Mouse (Mus musculus) kidney, postnatal 25 days (tissue): Measurements from ENCODE around the gene Rnf207.

Experiments
- DNase-seq, 2 experiments: peaks; one replicate each; pipeline ENCODE4 v3.0.0; 2021; ENCODE audit warnings: mixed read lengths in 2 of 2

The Rnf207 gene

DNA sequence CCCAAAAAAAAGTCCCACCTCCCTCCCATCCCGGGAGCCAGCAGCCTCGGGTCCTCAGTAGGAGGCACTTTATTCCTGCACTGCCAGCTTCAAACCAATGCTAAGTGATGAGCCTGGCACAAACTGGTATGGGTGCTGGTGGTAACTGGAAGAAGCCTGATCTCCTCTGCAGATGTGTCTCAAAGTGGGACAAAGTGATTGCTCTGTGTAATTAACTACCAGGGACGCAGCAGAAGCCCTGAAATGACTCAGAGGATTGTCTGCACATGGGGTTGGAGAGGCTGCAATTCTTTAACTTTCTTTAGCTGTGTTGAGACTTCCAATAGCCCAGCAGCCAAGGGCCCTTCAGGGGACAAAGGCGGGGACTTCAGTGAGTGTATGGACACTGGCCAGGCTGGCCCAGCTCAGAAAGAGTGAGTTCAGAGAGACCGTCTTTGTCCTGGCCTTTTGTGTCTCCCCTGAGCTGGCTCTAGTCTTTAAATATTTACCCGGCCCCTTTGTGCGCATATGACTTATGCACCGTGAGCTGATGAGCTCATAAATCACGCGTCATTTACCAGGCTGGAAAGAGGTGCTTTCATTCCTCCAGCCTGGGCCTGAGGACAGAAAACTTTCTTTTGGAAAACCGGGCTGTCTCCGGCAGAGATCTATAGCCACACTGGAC, 26.6 kb downstream of the Rnf207 start:
- no peak for DNase-seq

DNA sequence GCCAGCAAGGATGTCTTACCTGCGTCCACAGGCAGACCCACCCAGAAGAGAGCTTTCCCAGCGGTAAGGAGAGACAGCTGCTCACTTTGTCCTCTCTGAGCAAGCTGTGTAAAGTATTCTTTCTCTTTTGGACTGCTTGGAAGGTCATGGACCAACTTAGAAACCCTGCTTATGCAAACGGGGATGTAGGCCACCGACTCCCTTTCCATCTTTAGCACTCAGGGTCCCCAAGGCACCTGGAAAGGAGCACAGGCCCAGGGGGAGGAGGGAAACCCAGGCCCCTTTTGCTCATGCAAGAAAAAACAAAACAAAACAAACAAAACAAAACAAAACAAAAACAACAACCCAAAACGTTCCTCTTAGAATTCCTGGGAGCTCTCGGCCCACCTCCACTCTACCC, 27.2 kb downstream of the Rnf207 start, which contains the start of gene Hes3:
TSS of gene Hes3 (minus strand) at position 101 of the 400 bp plus-strand sequence.
- no peak for DNase-seq

DNA sequence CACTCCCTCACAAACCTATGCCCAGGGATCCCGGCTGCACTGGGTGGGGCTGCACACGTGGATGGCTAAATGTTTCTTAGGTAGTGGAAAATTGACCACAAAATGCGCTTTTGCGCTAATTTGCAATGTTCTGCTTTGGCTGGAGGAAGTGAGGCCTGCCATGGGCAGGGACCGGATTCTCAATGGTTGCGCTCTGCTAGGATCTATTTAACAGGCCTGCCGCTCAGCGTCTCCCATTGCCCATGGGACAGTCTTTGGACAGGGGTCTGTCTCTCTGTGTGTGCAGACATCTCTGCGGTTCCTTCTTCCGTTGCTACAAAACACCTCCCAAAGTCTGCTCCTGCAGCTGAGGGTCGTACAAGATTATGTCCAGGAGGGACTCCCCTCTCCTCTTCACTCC, 27.8 kb downstream of the Rnf207 start:
- DNase-seq, result no peak

DNA sequence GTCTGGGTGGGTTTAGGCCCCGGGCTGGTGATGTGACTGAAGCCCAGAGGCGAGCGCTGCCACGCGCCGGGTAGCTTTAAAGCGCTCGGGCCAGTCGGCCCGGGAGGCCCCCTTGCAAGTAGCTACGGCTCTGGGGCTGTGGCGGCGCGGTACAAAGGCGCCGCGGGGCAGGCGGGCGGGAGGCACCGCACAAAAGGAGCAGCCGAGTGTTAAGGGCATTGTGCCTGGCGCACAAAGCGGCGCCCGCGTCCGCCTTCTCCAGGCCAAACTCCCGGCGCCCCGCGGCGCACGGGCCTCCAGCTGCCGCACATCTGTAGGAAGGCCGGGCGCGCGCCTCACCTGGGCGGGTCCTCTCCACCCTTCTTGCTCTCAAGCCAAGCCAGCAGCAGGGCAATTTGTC, 28.4 kb downstream of the Rnf207 start:
- no peak for DNase-seq

DNA sequence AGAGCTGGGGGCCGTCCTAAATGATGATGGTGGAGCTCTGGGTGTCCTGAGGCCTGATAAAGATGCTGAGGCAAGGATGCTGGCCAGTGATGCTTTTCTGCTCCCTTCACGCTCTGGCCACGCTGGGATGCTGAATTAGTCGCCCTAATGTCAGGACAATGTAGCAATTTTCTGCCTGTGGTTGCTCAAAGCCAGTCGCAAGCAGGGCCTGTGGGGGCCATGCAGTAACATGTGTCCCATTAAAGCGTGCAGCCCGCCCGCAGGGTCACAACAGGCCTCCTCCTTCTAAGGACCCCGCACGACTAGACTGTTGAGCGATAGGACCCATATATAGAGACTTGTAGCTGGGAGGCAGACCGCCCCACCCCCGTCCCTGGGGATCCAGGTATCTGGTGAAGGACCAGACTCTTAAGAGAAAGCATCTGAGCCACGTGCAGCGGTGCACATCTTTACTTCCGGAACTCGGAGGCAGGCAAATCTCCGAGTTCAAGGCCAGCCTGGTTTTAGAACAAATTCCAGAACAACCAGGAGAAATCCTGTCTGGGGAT, 30.3 kb downstream of the Rnf207 start:
- DNase-seq, result no peak

DNA sequence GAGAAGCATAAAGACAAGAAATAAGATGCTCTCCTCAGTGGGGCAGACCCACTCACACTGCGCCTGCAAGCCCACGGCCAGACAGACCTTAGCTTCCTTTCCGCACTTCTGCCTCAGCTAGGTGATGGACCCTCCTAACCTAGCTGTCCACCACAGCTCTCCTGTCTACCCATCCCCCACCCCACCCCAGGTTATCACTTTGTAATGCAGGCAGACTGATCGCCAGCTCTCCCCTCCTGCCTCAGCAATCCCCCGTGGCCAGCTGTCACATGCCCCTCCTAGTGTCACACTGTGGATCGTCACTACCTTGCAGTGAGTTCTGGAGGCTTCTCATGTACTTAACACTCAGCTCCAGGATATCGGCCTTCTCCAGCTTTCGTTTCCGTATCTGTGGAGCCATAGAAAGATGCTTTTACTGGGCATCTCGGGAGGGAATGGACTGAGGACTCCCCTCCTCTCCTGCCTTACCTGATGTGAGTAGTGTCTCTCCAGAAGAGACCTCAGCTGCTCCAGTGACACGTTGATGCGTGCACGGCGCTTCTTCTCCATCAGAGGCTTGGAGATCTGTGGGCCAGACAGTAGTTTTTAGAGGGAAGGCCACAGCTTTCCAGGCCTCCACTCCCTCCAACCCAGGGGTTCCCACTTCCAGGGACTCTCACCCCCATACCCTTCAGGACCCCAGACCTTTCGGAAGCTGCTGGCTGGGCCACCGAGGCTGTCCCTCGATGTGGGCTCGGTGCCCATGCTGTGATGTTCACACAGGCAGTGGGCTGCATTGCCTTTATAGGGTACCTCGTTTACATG, 31.3 kb downstream of the Rnf207 start:
- no peak for DNase-seq

- DNase-seq, result peak; percentile 85 to 88
Observed at GRCm38 (mm10) chr4:152286887-152287286, 31.9 kb downstream of the Rnf207 start.

DNA sequence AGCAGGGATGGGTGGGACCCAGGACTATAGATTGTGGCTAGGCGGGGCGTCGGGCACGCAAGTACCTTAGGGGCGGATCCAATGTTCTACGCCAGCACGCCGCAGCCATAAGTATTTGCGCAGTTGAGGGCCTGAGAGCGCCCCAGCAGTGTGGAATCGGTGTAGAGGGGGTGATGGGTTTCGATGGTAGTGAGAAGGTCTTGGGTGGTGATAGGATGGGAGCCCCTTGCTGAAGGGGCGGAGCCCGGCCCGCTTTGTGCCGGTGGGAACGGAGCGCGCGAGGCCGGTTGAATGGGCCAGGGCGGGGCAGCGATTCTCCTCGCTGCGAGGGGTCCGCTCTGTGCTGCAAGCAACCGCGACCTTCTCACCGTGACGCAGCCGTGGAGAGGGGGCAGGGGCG, 32.6 kb downstream of the Rnf207 start:
- no peak for DNase-seq

DNA sequence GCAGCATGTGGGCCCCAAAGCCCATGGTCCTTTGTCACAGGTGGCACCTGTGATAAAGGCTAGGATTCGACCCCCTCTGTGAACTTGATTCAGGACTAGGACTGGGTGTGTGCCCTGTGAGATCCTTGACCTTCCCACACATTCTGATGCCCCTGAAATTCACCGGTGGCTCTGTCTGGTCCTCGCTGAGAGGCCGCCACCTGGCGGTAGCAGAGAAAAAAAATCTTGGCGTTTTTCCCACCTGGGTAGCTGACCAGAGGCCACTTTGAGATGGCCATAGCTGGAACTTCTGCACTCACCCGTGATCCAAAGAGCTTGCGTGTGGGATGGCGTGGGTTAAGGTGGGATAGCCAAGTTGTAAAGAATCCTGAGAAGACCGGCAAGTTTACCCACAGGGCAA, 33.3 kb downstream of the Rnf207 start:
- peak; percentile 68 to 76 for DNase-seq

- DNase-seq, result peak; percentile 86 to 88
Observed at GRCm38 (mm10) chr4:152283186-152283950, 35.4 kb downstream of the Rnf207 start.

GRCm38 (mm10) chr4:152282721-152283120, 36.1 kb downstream of the Rnf207 start:
- no peak for DNase-seq

- no peak for DNase-seq
Observed at GRCm38 (mm10) chr4:152281601-152282000, 37.2 kb downstream of the Rnf207 start.

DNA sequence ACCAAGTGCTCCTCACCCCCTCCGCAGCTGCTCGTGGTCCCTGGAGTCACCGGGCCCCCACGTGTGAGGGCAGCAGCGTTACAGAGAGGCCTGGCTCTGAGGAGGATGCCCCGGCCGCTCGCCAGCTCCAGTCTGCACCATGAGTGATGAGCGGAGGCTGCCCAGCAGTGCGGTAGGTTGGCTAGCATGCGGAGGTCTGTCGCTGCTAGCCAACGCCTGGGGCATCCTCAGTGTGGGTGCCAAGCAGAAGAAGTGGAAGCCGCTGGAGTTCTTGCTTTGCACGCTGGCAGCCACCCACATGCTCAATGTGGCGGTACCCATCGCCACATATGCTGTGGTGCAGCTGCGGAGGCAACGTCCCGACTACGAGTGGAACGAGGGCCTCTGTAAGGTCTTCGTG, 39.8 kb downstream of the Rnf207 start:
- DNase-seq, result no peak

GRCm38 (mm10) chr4:152277916-152278315, 40.9 kb downstream of the Rnf207 start:
- DNase-seq, result no peak

DNA sequence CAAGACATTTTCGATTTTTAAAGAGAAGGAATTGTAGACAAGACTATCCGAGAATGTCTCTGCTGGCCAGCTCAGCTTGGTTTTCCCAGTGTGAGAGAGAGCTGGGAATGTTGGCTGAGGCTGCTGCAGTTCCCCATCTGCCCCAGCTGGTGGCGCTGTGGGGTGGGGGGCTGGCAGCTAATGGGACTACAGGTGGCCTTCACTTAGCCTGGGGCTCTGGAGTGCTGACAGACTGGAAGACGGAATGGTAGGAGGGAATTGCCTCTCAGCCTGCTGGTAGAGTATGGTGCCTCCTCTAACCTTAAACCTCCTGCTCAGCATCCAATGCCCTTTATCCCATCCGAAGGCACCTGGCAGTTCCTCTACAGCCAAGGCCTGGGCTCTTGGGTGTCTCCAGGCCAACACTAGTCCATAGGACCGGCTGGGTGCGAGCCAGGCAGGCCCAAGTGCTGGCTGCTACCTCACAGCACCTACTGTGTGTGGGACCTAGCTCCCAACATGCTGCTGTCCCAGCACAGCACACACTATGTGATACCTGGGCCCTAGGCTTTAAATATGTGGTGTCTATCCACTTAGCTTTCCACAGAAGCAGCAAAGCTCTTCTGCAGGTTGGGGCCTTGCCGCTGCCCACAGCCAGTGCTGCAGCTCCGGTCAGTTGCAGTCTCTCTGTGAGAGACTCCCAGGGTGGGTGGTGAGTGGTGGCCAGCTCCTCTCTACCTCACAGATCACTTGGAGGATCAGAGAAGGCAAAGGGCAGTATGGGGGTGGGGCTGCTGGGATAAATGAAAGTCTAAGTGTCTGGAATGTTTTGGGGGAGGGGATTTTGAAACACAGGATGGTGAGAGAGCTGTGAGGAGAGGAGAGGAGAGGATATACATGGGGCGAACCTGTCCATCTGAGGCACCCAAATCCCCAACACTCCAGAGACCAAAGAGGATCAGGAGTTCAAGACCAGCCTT, 42.1 kb downstream of the Rnf207 start:
- no peak for DNase-seq

GRCm38 (mm10) chr4:152274681-152275131, 44.1 kb downstream of the Rnf207 start:
- DNase-seq, result no peak

DNA sequence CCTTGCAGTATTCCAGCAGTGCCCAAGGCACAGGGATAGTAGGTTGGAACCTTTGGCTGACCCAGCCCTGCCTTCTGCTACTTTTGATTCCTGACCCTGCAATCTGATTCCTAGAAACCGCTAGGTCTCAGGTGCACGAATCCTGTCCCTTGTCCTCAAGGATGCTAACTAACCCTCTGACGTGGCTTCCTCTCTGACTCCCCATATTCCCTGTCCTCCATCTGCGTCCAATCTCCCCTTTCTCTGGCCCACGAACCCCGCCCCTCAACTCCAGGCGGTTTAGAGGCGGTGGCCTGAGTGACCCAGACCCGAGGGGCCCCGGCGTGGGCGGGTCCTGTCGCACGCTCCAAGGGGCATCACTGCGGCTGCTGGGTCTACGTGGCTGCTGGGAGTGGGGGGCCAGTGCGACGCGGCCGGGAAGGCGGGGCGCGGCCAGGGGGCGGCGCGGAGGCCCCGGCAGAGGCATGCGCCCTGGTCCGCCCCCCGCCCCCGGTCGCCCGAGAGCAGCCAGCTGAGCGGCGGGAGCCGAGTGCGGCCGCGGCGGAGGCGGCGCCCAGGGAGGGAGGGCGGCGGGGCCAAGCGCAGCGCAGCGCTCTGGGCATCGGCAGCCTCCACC, 45.1 kb downstream of the Rnf207 start, which contains the start of gene Gpr153:
TSS of gene Gpr153 (plus strand) at position 612 of the 616 bp plus-strand sequence.
- DNase-seq, result peak; percentile 27 to 56

GRCm38 (mm10) chr4:152273191-152273590, 45.6 kb downstream of the Rnf207 start:
- DNase-seq, result no peak

- DNase-seq, result peak; percentile 56 to 64
Observed at GRCm38 (mm10) chr4:152272449-152273049, 46.2 kb downstream of the Rnf207 start.

DNA sequence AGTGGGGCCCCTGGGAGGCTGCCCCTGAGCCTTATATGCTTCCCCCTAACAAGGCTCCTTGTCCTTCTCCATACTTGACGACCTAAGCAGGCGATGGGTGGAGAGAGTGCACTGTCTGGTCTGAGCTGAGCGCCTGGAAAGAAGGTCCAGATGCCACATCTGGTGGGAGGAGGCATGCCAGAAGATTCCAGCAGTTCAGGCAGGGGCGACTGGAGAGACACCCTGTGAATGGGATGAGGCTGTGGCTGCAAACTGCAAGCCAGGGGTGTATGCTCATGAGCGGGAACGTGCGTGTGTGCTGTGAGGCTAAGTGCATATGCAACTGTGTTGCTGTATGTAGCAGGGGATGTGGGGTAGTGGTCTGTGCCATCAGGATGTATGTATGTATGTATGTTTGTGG, 46.8 kb downstream of the Rnf207 start:
- no peak for DNase-seq

DNA sequence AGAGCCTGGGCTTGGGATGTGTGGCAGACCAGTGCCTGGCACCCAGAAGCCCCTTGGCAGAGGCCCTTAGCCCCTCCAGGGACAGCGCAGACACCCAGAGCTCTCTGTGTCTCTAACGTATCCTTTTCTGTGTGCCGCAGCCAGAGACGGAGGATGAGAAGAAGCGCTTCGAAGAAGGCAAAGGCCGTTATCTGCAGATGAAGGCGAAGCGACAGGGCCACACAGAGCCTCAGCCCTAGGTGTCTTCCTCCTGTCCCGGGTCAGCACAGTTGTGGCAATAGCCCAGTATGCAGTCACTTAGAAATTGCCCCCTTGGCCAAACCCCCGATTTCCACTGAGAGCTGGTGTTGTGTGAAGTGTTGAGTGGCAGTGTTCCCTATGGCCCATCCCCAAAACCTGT, 47.5 kb downstream of the Rnf207 start:
- DNase-seq, result no peak
